Mouse (Mus musculus): Measurements from ENCODE around the gene Sgcg. TPM values are rescaled to one million over a fixed set of nuclear protein-coding genes. Genes with fewer than 3 reads are reported as not detected.
A peak's percentile ranks its signal among the peaks of the same experiment; 100 is the strongest.

The Sgcg gene
- 0.20 TPM in 1 of 2 replicates, not detected in the other for polyA plus RNA-seq (2015; fragmentation: Nextera tagmentation; extraction: Ambion mirVana)

DNA sequence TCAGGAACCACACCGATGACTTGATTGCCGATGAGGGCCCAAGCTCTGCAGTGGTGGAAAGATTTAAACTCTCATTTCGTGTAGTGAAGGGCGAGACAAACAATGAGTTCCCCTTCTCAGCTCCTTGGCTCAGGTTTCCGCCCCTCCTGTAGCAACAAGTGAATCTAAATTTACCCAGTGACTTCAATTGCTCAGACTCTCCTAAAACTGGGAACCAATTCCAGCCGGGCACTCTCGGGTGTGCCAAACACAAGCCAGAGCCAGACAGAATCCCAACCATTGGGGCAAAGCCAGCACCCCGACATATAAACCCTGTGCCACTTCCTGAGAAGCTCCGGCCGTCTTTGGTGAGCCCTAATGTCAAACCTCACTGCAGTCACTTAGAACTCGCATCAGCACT is at the start of gene Sgcg:
Gene Sgcg, minus strand, starts transcription at position 139 of the 400 bp plus-strand sequence.
- Histone ChIP-seq H3K36me3 (no peaks in the 10 kb centered on the region), H3K4me2 (replicated peaks) (no peak within 1 kb of the TSS), H3K4me3 (no peak within 1 kb of the TSS), H3K27me3 (no peaks in the 10 kb centered on the region), H3K9ac (replicated peaks) (no peak within 1 kb of the TSS), H3K4me1 (no peaks in the 10 kb centered on the region), H3K27ac (replicated peaks) (no peak within 1 kb of the TSS), H3K9me3 (no peaks in the 10 kb centered on the region)
- 69% methylated on average over 11 of the region's 11 CpGs for WGBS
- ATAC-seq (replicated peaks) = no peak

DNA sequence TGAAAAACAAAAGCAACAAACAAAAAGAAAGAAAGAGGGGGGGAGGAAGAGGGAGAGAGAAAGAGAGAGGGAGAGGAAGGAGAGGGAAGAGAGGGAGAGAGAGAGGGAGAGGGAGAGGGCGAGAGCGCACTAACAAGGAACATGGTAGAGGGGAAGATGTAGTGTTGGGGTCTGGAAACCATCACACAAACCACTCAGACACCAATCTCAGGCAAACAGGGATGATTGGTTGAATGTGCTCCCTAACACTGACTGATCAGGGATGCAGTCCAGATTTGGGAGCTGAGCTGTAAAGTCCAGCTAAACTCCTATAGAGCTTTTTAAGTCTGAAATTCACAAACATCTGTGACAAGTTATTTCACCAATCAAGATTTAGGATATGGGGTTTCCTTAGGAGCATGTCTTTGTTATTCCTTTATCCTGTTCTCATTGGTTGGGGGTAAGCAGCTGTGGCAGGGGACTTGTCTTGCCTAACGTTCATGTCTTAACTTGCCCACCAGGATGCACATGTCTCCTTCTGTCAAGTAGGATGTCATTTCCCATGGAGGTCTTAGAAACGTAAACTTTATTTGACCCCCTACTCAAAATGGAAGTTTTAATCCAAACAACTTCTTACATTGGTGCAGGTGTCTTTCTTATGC is 45.8 kb upstream of the Sgcg start:
- Histone ChIP-seq H3K4me2 (replicated peaks) (no peak overlapping the region), H3K4me1 (no peaks in the 10 kb centered on the region), H3K9me3 (no peaks in the 10 kb centered on the region), H3K36me3 (no peaks in the 10 kb centered on the region), H3K27me3 (no peaks in the 10 kb centered on the region), H3K4me3 (no peak overlapping the region), H3K9ac (replicated peaks) (no peak overlapping the region), H3K27ac (replicated peaks) (no peak overlapping the region)
- WGBS = 87% methylated on average over 4 of the region's 4 CpGs
- ATAC-seq (replicated peaks) = no peak

DNA sequence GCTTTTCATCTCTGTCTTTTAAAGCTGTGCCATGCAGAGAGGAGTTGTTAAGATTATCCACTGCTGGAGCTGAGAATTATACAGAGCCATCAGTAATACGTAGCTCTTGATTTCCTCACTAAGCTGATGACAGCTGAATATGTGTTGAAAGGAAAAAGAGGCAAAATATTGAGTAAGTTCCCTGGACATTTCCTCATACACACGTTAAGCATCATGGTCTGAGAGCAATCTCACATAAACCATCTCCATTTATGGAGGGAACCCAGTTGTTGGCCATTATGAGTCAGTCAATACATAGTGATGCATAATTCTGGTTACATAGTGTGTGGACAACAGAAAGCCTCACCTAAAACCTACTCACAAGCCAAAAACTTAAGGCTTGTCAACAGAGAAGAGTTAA is 44.1 kb upstream of the Sgcg start:
- no peak overlapping the region for H3K4me3 ChIP-seq
- WGBS = 59% methylated on average over 2 of the region's 2 CpGs
- H3K9ac ChIP-seq (replicated peaks) = no peak overlapping the region
- H3K27me3 ChIP-seq = no peaks in the 10 kb centered on the region
- H3K36me3 ChIP-seq = no peaks in the 10 kb centered on the region
- no peak for ATAC-seq (replicated peaks)
- no peak overlapping the region for H3K4me2 ChIP-seq (replicated peaks)
- H3K4me1 ChIP-seq = no peaks in the 10 kb centered on the region
- H3K27ac ChIP-seq (replicated peaks) = no peak overlapping the region
- H3K9me3 ChIP-seq = no peaks in the 10 kb centered on the region

DNA sequence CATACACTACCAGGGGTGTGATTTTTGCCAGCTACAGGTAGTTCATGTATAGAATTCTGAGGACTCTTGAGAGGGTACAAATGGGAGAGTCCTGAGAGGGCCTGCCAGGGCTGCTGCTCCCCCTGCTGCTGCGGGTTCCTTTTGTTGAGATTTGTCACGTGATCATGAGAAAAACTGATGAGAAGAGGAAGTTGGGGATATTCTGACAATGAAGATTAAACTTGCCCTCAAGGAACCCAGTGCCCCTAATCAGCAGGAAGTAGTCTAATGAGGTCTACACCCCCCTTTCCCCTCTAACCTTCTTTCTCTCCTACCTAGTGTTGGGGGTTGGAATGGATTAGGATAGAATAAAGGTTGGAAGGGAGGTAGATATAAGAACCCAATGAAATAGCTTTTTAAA is 43.0 kb upstream of the Sgcg start:
- H3K27ac ChIP-seq (replicated peaks) = no peak overlapping the region
- H3K9me3 ChIP-seq = no peaks in the 10 kb centered on the region
- H3K4me3 ChIP-seq = no peak overlapping the region
- no peaks in the 10 kb centered on the region for H3K27me3 ChIP-seq
- no peak overlapping the region for H3K4me2 ChIP-seq (replicated peaks)
- 46% methylated on average over 2 of the region's 2 CpGs for WGBS
- H3K4me1 ChIP-seq = no peaks in the 10 kb centered on the region
- no peak for ATAC-seq (replicated peaks)
- H3K9ac ChIP-seq (replicated peaks) = no peak overlapping the region
- no peaks in the 10 kb centered on the region for H3K36me3 ChIP-seq

DNA sequence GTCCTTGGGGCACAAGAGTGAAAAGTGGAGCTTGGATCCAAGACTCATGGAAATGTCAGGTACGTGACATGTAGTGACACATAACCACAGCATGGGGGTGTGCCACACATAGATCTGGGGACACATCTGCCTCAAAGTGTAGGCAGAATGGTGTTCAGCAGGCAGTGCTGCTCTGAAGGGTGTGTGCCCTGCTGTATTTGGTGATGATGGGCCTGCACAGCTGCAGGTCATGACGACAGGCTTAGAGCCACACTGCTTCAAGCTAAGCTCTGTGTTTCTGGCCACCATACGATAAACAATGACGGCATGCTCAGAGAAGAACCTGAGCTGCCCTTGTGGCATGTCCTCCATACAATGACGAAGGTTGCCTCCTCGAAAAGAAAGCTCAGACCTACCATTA is 41.5 kb upstream of the Sgcg start:
- Histone ChIP-seq H3K36me3 (no peaks in the 10 kb centered on the region), H3K27me3 (no peaks in the 10 kb centered on the region), H3K4me3 (no peak overlapping the region), H3K9me3 (no peaks in the 10 kb centered on the region), H3K9ac (replicated peaks) (no peak overlapping the region), H3K27ac (replicated peaks) (no peak overlapping the region), H3K4me2 (replicated peaks) (no peak overlapping the region), H3K4me1 (no peaks in the 10 kb centered on the region)
- WGBS = 91% methylated on average over 6 of the region's 6 CpGs
- ATAC-seq (replicated peaks) = no peak

DNA sequence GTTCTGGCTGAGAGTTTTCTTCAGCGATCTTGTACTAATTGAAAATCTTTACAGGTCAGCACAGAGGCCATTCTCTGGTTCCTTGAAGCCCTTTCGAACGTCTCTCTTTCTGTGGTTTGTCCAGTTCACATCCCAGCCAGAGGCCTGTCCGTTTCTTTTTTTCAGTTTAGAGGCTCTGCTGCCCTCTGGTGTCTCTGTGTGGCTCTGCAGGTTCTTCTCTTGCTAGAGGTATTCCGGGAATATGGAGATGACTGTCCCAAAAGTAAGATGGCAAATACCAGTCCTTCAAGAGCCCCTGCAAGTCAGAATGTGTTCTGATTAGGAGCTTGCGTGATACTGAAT is 36.4 kb upstream of the Sgcg start:
- Histone ChIP-seq H3K27me3 (no peaks in the 10 kb centered on the region), H3K9me3 (no peaks in the 10 kb centered on the region), H3K4me1 (peaks cover 5% of the 10 kb centered on the region; the same call in 1 of the 2 replicates), H3K4me2 (replicated peaks) (no peak overlapping the region; the same call in 1 of the 2 replicates), H3K9ac (replicated peaks) (no peak overlapping the region), H3K27ac (replicated peaks) (no peak overlapping the region), H3K36me3 (no peaks in the 10 kb centered on the region), H3K4me3 (no peak overlapping the region)
- no peak for ATAC-seq (replicated peaks)
- 16% methylated on average over 6 of the region's 6 CpGs for WGBS

DNA sequence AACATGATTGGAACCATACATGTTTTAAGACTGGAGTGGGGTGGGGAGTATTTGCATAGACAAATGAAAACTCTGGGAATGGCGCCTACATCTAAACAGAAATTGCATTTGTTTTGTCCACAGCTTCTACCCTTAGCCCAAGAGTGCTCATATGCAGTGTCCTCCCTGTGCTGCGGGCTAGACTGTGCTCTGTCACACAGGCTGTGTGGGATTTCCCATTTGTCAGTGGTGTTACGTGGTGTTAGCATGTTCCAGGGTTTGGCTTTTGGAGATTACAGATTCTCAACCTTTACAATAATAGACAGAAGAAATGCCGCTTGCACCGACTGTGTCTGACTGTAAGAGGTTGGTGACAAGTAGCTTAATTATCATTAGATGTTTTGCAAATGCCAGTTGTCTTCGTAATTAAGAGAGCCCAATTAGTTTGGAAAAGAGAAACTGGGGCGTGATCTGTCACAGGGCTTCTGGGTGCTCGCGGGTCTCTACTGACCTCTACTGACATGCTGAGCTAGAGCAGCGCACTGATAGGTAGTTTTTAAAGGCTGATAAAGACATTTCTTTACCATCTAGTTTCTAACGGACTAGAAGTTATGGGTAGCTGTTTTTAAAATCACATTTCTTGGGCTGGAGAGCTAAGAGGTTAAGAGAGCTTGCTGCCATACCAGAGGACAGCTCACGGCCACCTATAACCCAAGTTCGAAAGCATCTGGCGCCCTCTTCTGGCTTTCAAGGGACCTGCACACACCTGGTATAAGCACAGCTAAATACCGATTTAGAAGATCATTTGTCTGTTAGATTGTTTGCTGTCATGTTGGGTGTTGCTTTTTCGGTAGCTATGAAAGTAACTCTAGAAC is 35.8 kb upstream of the Sgcg start:
- no peak overlapping the region for H3K4me3 ChIP-seq
- no peaks in the 10 kb centered on the region for H3K27me3 ChIP-seq
- WGBS = 28% methylated on average over 16 of the region's 16 CpGs
- no peak overlapping the region for H3K27ac ChIP-seq (replicated peaks)
- H3K9ac ChIP-seq (replicated peaks) = no peak overlapping the region
- H3K36me3 ChIP-seq = no peaks in the 10 kb centered on the region
- no peaks in the 10 kb centered on the region for H3K9me3 ChIP-seq
- ATAC-seq (replicated peaks) = peak; percentile 69
- H3K4me2 ChIP-seq (replicated peaks) = no peak overlapping the region; the same call in 1 of the 2 replicates
- peaks cover 5% of the 10 kb centered on the region; the same call in 1 of the 2 replicates for H3K4me1 ChIP-seq

DNA sequence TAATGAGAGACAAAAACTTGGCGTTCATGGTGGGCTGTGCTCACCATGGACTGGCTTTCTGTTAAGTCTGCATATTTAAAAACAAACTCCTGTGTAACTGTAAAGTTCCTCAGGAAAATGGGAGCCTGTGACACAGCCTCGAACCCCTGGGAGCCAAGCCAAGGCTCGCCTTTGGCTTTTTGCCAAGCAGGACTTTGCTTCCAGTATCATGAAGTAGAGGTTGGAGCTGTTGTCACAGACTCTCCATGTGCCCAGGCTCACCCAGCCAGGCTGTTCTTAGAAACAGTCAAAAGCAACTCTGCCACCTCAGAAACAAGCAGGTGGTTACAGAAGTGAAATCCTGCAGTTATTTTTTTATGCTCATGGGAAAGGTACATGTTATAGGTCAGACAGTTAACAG is 32.4 kb upstream of the Sgcg start:
- Histone ChIP-seq H3K4me2 (replicated peaks) (no peak overlapping the region), H3K4me1 (peaks cover 5% of the 10 kb centered on the region; the same call in 1 of the 2 replicates), H3K4me3 (no peak overlapping the region), H3K27ac (replicated peaks) (no peak overlapping the region), H3K9ac (replicated peaks) (no peak overlapping the region), H3K36me3 (no peaks in the 10 kb centered on the region), H3K27me3 (no peaks in the 10 kb centered on the region), H3K9me3 (no peaks in the 10 kb centered on the region)
- 35% methylated on average over 3 of the region's 3 CpGs for WGBS
- ATAC-seq (replicated peaks) = no peak

DNA sequence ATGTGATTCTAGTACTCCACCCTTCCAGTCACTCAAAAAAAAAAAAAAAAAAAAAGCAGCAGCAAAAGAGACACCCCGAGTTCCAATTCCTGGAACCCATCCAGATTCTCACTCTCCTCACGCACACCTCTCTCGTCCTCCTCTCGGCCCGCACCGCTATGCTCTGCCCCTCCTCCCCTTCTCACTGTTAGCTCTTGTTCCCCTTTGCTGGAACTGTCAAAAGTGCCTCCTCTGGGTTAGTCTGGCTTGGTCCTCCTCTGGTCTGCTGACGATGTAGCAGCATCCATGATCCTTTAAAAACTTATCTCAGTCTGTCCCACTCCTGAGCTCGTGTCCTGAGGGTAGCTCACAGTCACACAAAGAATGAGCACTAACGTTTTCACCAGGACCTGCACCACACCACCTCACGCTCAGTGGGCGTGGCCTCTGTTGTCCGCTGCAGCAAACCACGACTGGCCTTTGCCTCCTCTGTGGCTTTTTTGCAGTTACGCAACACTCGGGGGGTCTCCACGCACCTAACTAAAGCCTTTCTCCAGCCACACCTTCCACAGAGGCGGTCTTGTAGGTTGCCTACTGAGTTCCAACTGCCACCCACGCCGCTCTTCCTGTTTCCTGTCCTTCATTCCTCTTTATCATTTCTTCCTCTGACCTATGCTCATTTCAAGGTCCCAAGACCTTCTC is 30.5 kb upstream of the Sgcg start:
- no peak overlapping the region for H3K9ac ChIP-seq (replicated peaks)
- H3K36me3 ChIP-seq = no peaks in the 10 kb centered on the region
- no peak overlapping the region for H3K27ac ChIP-seq (replicated peaks)
- H3K27me3 ChIP-seq = no peaks in the 10 kb centered on the region
- H3K4me3 ChIP-seq = no peak overlapping the region
- ATAC-seq (replicated peaks) = no peak
- peaks cover 5% of the 10 kb centered on the region; the same call in 1 of the 2 replicates for H3K4me1 ChIP-seq
- H3K9me3 ChIP-seq = no peaks in the 10 kb centered on the region
- H3K4me2 ChIP-seq (replicated peaks) = no peak overlapping the region
- WGBS = 69% methylated on average over 19 of the region's 19 CpGs

DNA sequence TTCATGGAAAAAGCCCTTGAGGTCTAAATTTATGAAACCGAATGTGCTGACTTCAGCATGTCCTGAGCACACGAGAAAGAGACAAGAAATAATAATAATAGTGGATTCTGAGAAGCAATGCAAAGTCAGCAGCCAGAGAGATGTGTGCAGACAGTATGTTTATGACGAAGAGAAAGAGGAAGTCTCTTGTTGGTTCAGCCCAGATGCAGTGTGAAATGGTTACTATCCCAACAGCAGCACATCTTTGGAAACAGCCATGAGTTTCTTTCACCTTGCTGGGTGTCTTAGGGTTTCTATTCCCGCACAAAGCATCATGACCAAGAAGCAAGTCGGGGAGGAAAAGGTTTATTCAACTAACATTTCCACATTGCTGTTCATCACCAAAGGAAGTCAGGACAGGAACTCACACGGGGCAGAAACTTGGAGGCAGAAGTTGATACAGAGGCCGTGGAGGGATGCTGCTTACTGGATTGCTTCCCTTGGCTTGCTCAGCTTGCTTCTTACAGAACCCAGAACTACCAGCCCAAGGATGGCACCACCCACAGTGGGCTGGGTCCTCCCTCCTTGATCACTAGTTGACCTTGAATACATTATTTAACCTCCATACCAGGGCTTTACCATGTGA is 20.5 kb upstream of the Sgcg start:
- Histone ChIP-seq H3K27ac (replicated peaks) (no peak overlapping the region), H3K4me2 (replicated peaks) (no peak overlapping the region), H3K9ac (replicated peaks) (no peak overlapping the region), H3K4me3 (no peak overlapping the region), H3K36me3 (no peaks in the 10 kb centered on the region), H3K9me3 (no peaks in the 10 kb centered on the region), H3K27me3 (peaks cover 20% of the 10 kb centered on the region), H3K4me1 (peaks cover 9% of the 10 kb centered on the region)
- WGBS = 83% methylated on average over 7 of the region's 7 CpGs
- ATAC-seq (replicated peaks) = no peak

DNA sequence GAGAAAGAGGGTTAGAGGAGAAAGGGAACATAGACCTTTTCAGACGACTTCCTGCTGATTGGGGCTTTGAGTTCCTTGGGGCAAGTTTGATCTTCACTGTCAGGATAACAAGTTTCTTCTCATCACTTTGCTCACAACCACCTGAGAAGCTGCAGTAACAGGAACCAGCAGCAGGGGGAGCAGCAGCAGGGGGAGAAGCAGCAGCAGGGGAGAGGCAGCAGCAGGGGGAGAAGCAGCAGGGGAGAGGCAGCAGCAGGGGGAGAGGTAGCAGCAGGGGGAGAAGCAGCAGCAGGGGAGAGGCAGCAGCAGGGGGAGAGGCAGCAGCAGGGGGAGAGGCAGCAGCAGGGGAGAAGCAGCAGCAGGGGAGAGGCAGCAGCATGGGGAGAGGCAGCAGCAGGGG is 19.0 kb upstream of the Sgcg start:
- Histone ChIP-seq H3K4me2 (replicated peaks) (no peak overlapping the region), H3K9ac (replicated peaks) (no peak overlapping the region), H3K4me1 (peaks cover 9% of the 10 kb centered on the region), H3K27me3 (peaks cover 21% of the 10 kb centered on the region), H3K36me3 (no peaks in the 10 kb centered on the region), H3K9me3 (no peaks in the 10 kb centered on the region), H3K4me3 (no peak overlapping the region), H3K27ac (replicated peaks) (no peak overlapping the region)
- ATAC-seq (replicated peaks) = no peak
- WGBS = 50% methylated on average over 1 of the region's 1 CpGs

Data from forebrain, embryonic 15.5 days (tissue).